Mouse (Mus musculus) kidney, embryonic 16.5 days (tissue): ENCODE measurements around the gene Olfr362. TPM values are rescaled to one million over a fixed set of nuclear protein-coding genes. Genes with fewer than 3 reads are reported as not detected.
"Not testable (repeated sequence)": the region's sequence is repeated elsewhere in the genome, so short reads cannot be mapped to it uniquely, and the experiment has no call there.

ENCODE experiments used
- ATAC-seq: fragments of 200-750 bp; cut with Nextera tagmentation; 2 replicates; pipeline ENCODE4 v1.8.0; 2017; ENCODE audit warnings: moderate TSS enrichment; ENCODE audit not compliant: low FRiP score, low TSS enrichment
- H3K27ac ChIP-seq: fragments of 300-500 bp; sonication (generic); 2 replicates; pipeline ENCODE4 v1.5.1; 2014; ENCODE audit warnings: low read length
- H3K27me3 ChIP-seq: fragments of 300-500 bp; sonication (generic); 2 replicates; pipeline ENCODE4 v1.6.1; 2014; ENCODE audit warnings: low read length, control low read depth, mixed read lengths; ENCODE audit not compliant: insufficient read depth
- H3K36me3 ChIP-seq: fragments of 300-500 bp; sonication (generic); 2 replicates; pipeline ENCODE4 v1.6.1; 2014; ENCODE audit warnings: low read length, control low read depth, mixed read lengths; ENCODE audit not compliant: insufficient read depth
- H3K4me1 ChIP-seq: fragments of 300-500 bp; sonication (generic); 2 replicates; pipeline ENCODE4 v1.6.1; 2014; ENCODE audit warnings: low read length, control low read depth, mixed read lengths; ENCODE audit not compliant: insufficient read depth
- H3K4me2 ChIP-seq: fragments of 300-500 bp; sonication (generic); replicated peaks from 2 replicates; pipeline ENCODE4 v1.6.1; 2014; ENCODE audit warnings: low read depth, low read length
- H3K4me3 ChIP-seq: fragments of 300-500 bp; sonication (generic); 2 replicates; pipeline ENCODE4 v1.5.1; 2014; ENCODE audit warnings: mild to moderate bottlenecking, low read length
- H3K9ac ChIP-seq: fragments of 300-500 bp; sonication (generic); replicated peaks from 2 replicates; pipeline ENCODE4 v1.6.1; 2014; ENCODE audit warnings: low read length
- H3K9me3 ChIP-seq: fragments of 300-500 bp; sonication (generic); 2 replicates; pipeline ENCODE4 v1.6.1; 2016; ENCODE audit warnings: low read length, control low read depth
- WGBS: fragments of 180-500 bp; shearing (Covaris S2); extraction: QIAGEN DNeasy Blood & Tissue Kit; methylation state at CpG from one replicate; pipeline ENCODE4 v1.1.7; 2014; 5-methylcytosine and 5-hydroxymethylcytosine counted together
- polyA plus RNA-seq: library from polyadenylated mRNA; unstranded; fragments of >200 nt; fragmentation: Nextera tagmentation; extraction: Ambion mirVana; gene quantifications from 2 replicates; pipeline ENCODE4 v1.2.1, GENCODE M21; 2015

Olfr362 gene
- not detected in 2 replicates for polyA plus RNA-seq

GRCm38 (mm10) chr2:37117810-37118209, at the start of gene Olfr362:
Olfr362 (minus strand) TSS chr2:37117910.
- Histone ChIP-seq H3K9me3 (no peaks in the 10 kb centered on the region), H3K27ac (no peak within 1 kb of the TSS), H3K4me1 (no peaks in the 10 kb centered on the region), H3K4me2 (no peak within 1 kb of the TSS), H3K9ac (no peak within 1 kb of the TSS), H3K27me3 (no peaks in the 10 kb centered on the region), H3K4me3 (no peak within 1 kb of the TSS), H3K36me3 (no peaks in the 10 kb centered on the region)
- no peak for ATAC-seq
- WGBS, result 81% methylated on average over 1 of the region's 1 CpGs

GRCm38 (mm10) chr2:37139022-37139421, 21.3 kb upstream of the Olfr362 start, which contains the start of gene Olfr364-ps1:
Olfr364-ps1 (plus strand) TSS chr2:37139322.
- Histone ChIP-seq H3K36me3 (no peaks in the 10 kb centered on the region), H3K27ac (no peak within 1 kb of the TSS), H3K9ac (no peak within 1 kb of the TSS), H3K4me2 (no peak within 1 kb of the TSS), H3K4me1 (no peaks in the 10 kb centered on the region), H3K4me3 (no peak within 1 kb of the TSS), H3K9me3 (no peaks in the 10 kb centered on the region), H3K27me3 (no peaks in the 10 kb centered on the region)
- no peak for ATAC-seq
- 77% methylated on average over 3 of the region's 3 CpGs for WGBS

GRCm38 (mm10) chr2:37089190-37089589, 28.5 kb downstream of the Olfr362 start, which contains the start of gene Olfr361:
Olfr361 (minus strand) TSS chr2:37089290.
- H3K36me3 ChIP-seq, H3K4me1 ChIP-seq, ATAC-seq, H3K9me3 ChIP-seq, H3K27me3 ChIP-seq, H3K27ac ChIP-seq, H3K4me2 ChIP-seq, H3K9ac ChIP-seq, H3K4me3 ChIP-seq: not testable (repeated sequence)
- 50% methylated on average over 1 of the region's 1 CpGs for WGBS

DNA sequence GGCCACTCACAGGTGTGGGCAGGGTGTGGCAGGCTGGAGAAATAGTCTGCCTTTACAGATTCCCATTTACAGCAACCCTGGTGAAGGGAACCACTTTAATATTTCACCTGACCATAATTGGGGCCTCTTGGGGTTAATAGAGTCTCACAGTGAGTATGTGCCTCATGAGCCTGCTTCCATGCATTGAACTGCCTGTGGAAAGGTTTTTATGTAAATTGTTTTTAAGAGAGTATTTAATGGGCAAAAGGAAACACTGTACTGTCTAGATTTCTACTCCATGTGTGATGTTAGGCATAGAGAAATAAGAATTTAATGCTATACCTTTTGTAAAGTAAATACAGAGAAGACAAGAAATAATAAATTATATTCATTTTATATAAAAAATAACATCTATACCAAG, 52.3 kb downstream of the Olfr362 start, which contains the start of gene Olfr360:
TSS of gene Olfr360 (plus strand) at position 301 of the 400 bp plus-strand sequence.
- Histone ChIP-seq H3K9ac (no peak within 1 kb of the TSS), H3K4me3 (no peak within 1 kb of the TSS), H3K27me3 (no peaks in the 10 kb centered on the region), H3K9me3 (0 out of 2 replicates have a peak, but pooled peaks cover under 1% of the 10 kb centered on the region), H3K4me2 (no peak within 1 kb of the TSS), H3K27ac (no peak within 1 kb of the TSS), H3K36me3 (no peaks in the 10 kb centered on the region), H3K4me1 (no peaks in the 10 kb centered on the region)
- ATAC-seq, result no peak

Other genes starting within 250 kb of the Olfr362 start
- gene Olfr352, start 249.4 kb downstream of the Olfr362 start, polyA plus RNA-seq, result not detected in 2 replicates
- not detected in 2 replicates for gene Olfr353, start 225.0 kb downstream of the Olfr362 start, polyA plus RNA-seq
- not detected in 2 replicates for gene Olfr354, start 212.2 kb downstream of the Olfr362 start, polyA plus RNA-seq
- gene Olfr355, start 189.0 kb downstream of the Olfr362 start, polyA plus RNA-seq, result not detected in 2 replicates
- gene Olfr356, start 180.8 kb downstream of the Olfr362 start, polyA plus RNA-seq, result not detected in 2 replicates
- gene Olfr357, start 124.1 kb downstream of the Olfr362 start, polyA plus RNA-seq, result not detected in 2 replicates
- gene Olfr358, start 108.6 kb downstream of the Olfr362 start, polyA plus RNA-seq, result not detected in 2 replicates
- gene Olfr360, start 52.2 kb downstream of the Olfr362 start, polyA plus RNA-seq, result not detected in 2 replicates
- not detected in 2 replicates for gene Olfr361, start 28.6 kb downstream of the Olfr362 start, polyA plus RNA-seq
- gene Olfr364-ps1, start 21.4 kb upstream of the Olfr362 start, polyA plus RNA-seq, result not detected in 2 replicates
- gene Olfr365, start 70.3 kb upstream of the Olfr362 start, polyA plus RNA-seq, result not detected in 2 replicates
- not detected in 2 replicates for gene Olfr366, start 93.7 kb upstream of the Olfr362 start, polyA plus RNA-seq
- gene Olfr368, start 208.6 kb upstream of the Olfr362 start, polyA plus RNA-seq, result not detected in 2 replicates
- gene Pdcl, start 241.4 kb upstream of the Olfr362 start, polyA plus RNA-seq, result 47.0 and 50.6 TPM in 2 replicates